Mouse (Mus musculus) cerebellum, adult 9-11 months (tissue): ENCODE results near the gene Enox1.

Experiments used
- DNase-seq: peaks from one replicate; pipeline ENCODE4 v3.0.0; 2022

Enox1 gene

GRCm38 (mm10) chr14:77636931-77637330, 480.4 kb downstream of the Enox1 start:
- DNase-seq, result no peak

GRCm38 (mm10) chr14:77638148-77638547, 481.6 kb downstream of the Enox1 start:
- no peak for DNase-seq

GRCm38 (mm10) chr14:77638616-77639015, 482.1 kb downstream of the Enox1 start:
- DNase-seq, result no peak

GRCm38 (mm10) chr14:77639586-77639985, 483.0 kb downstream of the Enox1 start:
- DNase-seq, result peak; percentile 93

- no peak for DNase-seq
Observed at GRCm38 (mm10) chr14:77642314-77642713, 485.8 kb downstream of the Enox1 start.

- no peak for DNase-seq
Observed at GRCm38 (mm10) chr14:77646196-77646595, 489.6 kb downstream of the Enox1 start.

GRCm38 (mm10) chr14:77647017-77647416, 490.5 kb downstream of the Enox1 start:
- DNase-seq, result no peak

GRCm38 (mm10) chr14:77648305-77648704, 491.7 kb downstream of the Enox1 start:
- DNase-seq, result peak; percentile 76

GRCm38 (mm10) chr14:77658739-77659138, 502.2 kb downstream of the Enox1 start:
- DNase-seq, result no peak

- DNase-seq, result no peak
Observed at GRCm38 (mm10) chr14:77662273-77662672, 505.7 kb downstream of the Enox1 start.

GRCm38 (mm10) chr14:77662994-77663393, 506.4 kb downstream of the Enox1 start:
- no peak for DNase-seq

- no peak for DNase-seq
Observed at GRCm38 (mm10) chr14:77668096-77668495, 511.5 kb downstream of the Enox1 start.

GRCm38 (mm10) chr14:77669494-77669893, 512.9 kb downstream of the Enox1 start:
- DNase-seq, result no peak

GRCm38 (mm10) chr14:77670945-77671344, 514.4 kb downstream of the Enox1 start:
- DNase-seq, result peak; percentile 79

- no peak for DNase-seq
Observed at GRCm38 (mm10) chr14:77671961-77672360, 515.4 kb downstream of the Enox1 start.

GRCm38 (mm10) chr14:77673138-77673537, 516.6 kb downstream of the Enox1 start:
- no peak for DNase-seq

GRCm38 (mm10) chr14:77677951-77678350, 521.4 kb downstream of the Enox1 start:
- no peak for DNase-seq

GRCm38 (mm10) chr14:77679877-77680276, 523.3 kb downstream of the Enox1 start:
- DNase-seq, result no peak

GRCm38 (mm10) chr14:77682888-77683555, 526.5 kb downstream of the Enox1 start:
- DNase-seq, result no peak

GRCm38 (mm10) chr14:77689816-77690215, 533.3 kb downstream of the Enox1 start:
- DNase-seq, result no peak

- no peak for DNase-seq
Observed at GRCm38 (mm10) chr14:77705006-77705405, 548.4 kb downstream of the Enox1 start.

- no peak for DNase-seq
Observed at GRCm38 (mm10) chr14:77706511-77707246, 550.1 kb downstream of the Enox1 start.

GRCm38 (mm10) chr14:77707279-77707678, 550.7 kb downstream of the Enox1 start:
- DNase-seq, result no peak

GRCm38 (mm10) chr14:77708354-77709150, 552.0 kb downstream of the Enox1 start:
- DNase-seq, result no peak
